Mouse (Mus musculus): ENCODE measurements around the gene Sf3a1. TPM values are rescaled to one million over a fixed set of nuclear protein-coding genes. Genes with fewer than 3 reads are reported as not detected.
"Not testable (repeated sequence)": the region's sequence is repeated elsewhere in the genome, so short reads cannot be mapped to it uniquely, and the experiment has no call there.

Gene Sf3a1
- polyA plus RNA-seq, 1 experiment from 2014 or later = 92.1 TPM

DNA sequence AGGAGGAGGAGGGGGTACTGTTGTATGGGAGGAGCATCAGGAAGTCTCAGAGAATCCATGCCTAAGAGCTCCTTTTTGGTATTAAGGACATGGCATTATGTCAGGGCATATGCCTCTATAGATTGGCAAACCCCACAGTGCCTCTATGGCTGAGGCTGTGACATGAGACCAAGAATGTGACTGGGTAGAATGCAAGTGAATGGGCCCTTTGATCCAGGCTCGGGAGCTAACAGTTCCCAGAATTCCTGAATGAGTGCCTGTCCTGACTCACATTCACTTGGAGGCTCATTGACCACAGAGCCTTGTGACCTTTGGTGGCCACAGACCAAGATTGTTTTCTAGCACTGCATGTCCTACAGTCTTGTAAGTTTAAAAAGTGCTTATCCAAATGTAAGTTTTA is 21.9 kb downstream of the Sf3a1 start:
- H3K4me3 ChIP-seq = no peak overlapping the region
- no peaks in the 10 kb centered on the region for H3K27me3 ChIP-seq (ENCODE audit: insufficient read depth, poor library complexity, severe bottlenecking)
- H3K27ac ChIP-seq = no peak overlapping the region
- no peak for DNase-seq (ENCODE audit: low spot score)
- peaks cover 71% of the 10 kb centered on the region for H3K36me3 ChIP-seq
- peaks cover 3% of the 10 kb centered on the region for H3K4me1 ChIP-seq (replicated peaks)
- no peaks in the 10 kb centered on the region for H3K9me3 ChIP-seq
- 32% methylated on average over 1 of the region's 1 CpGs for WGBS

DNA sequence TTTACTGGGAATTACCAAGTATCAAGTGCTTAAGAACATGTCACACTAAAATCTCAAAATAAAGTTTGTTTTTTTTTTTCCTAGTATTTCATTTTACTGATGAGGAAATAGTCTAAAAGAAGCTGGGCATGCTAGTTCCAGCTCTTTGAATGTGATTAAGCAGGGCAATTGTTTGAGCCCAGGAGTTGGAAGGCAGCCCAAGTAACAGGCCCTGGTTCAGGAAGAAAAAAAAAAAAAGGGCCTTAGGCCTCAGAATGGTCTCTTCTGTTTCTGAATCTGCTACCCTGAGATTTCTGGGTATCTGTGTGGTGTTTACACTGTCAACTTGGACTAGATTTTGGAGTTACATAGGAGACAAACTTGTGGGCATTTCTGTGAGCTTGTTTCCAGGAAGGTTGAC is 23.4 kb downstream of the Sf3a1 start:
- no peak for DNase-seq (ENCODE audit: low spot score)
- Histone ChIP-seq H3K27ac (no peak overlapping the region), H3K4me3 (no peak overlapping the region), H3K27me3 (ENCODE audit: insufficient read depth, poor library complexity, severe bottlenecking) (peaks cover 8% of the 10 kb centered on the region; the same call in 1 of the 2 replicates), H3K4me1 (replicated peaks) (peaks cover 18% of the 10 kb centered on the region), H3K36me3 (peaks cover 57% of the 10 kb centered on the region), H3K9me3 (no peaks in the 10 kb centered on the region)

DNA sequence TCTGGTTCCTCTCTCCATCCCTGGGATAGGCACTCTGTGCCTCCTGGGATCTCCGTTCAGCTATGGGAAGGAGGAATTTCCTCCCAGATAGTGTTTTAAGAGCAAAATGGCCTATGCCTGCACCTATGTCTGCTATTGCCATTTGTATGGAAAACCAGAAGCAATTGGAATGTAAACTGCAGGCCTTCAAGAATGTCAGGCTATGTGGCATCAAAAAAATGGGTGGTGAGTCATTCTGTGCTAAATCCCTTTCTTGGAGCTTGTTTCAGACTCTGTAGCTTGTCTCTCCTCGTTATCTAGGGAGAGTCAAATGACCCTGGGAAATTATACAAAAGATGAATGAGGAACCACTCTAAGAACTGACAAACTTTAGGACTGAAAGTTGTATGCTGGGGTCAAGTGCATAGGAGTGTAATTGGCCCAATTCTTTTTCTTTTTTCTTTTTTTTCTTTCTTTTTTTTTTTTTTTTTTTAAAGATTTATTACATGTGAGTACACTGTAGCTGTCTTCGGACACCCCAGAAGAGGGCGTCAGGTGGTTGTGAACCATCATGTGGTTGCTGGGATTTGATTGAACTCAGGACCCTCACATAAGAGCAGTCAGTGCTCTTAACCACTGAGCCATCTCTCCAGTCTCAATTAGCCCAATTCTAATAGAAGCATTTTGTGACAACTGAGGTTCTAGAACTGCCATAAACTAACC is 24.3 kb downstream of the Sf3a1 start:
- Histone ChIP-seq H3K27ac (no peak overlapping the region), H3K27me3 (ENCODE audit: insufficient read depth, poor library complexity, severe bottlenecking) (peaks cover 8% of the 10 kb centered on the region; the same call in 1 of the 2 replicates), H3K9me3 (no peaks in the 10 kb centered on the region), H3K4me3 (no peak overlapping the region), H3K36me3 (peaks cover 48% of the 10 kb centered on the region), H3K4me1 (replicated peaks) (peaks cover 18% of the 10 kb centered on the region)
- no peak for DNase-seq (ENCODE audit: low spot score)
- WGBS = 81% methylated on average over 4 of the region's 4 CpGs

DNA sequence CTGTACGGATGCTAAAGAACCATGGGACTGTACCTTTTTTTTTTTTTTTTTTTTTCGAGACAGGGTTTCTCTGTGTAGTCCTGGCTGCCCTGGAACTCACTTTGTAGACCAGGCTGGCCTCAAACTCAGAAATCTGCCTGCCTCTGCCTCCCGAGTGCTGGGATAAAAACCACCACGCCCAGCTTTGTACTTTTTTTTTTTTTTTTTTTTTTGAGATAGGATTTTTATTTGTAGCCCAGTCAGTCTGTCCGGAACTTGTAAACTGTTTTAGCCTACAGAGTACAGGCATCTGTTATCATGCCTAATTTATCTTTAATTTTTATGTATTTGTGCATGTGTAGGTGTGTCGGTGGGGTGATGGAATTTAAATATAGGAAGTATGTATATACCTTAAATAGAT is 25.3 kb downstream of the Sf3a1 start:
- not testable (repeated sequence) for H3K9me3 ChIP-seq; H3K27me3 ChIP-seq (ENCODE audit: insufficient read depth, poor library complexity, severe bottlenecking); H3K27ac ChIP-seq; DNase-seq (ENCODE audit: low spot score); H3K4me3 ChIP-seq
- Histone ChIP-seq H3K4me1 (replicated peaks) (peaks cover 21% of the 10 kb centered on the region), H3K36me3 (peaks cover 37% of the 10 kb centered on the region)
- 92% methylated on average over 6 of the region's 6 CpGs for WGBS

DNA sequence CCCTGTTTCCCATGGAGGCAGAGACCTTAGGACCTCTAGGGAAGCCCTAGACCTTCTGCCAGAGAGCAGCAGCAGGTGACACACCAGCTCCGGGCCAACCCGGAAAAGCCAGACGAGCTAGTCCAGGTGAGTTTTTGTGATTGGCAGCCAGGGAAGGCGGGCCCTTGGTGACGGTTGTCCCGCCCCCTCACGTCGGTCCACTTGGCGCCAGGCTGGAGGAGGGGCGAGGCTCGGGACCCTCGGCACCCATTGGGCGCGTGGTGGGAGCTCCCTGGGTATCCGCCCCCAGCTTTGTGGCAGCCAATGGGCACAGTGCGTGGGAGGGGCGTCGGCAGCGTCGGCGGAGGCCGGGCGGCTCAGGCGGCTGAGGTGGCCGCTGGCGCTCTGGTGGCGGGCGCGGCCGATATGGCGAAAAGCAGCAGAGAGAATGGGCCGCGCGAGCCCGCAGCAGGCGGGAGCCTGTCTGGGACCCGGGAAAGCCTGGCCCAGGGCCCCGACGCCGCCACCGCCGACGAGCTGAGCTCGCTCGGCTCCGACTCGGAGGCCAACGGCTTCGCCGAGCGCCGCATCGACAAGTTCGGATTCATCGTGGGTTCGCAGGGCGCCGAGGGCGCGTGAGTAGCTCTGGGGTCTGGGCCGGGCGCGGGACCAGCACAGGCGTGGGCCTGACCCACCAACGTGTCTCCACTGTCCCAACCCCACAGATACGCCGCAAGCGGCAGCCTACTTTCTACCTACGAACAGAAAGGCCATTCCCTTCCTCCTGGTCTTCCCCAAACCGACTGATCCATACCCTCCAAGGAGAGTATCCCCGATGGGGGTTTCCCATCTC is 26.6 kb downstream of the Sf3a1 start, which contains the start of gene Tbc1d10a:
Tbc1d10a (plus strand) TSS at position 304 of the 832 bp plus-strand sequence.
- peak within 1 kb of the TSS; percentile 92 for H3K27ac ChIP-seq
- peaks cover 25% of the 10 kb centered on the region for H3K36me3 ChIP-seq
- WGBS = under 1% methylated on average over 71 of the region's 71 CpGs
- H3K27me3 ChIP-seq (ENCODE audit: insufficient read depth, poor library complexity, severe bottlenecking) = peaks cover 8% of the 10 kb centered on the region; the same call in 1 of the 2 replicates
- peak; percentile 97 for DNase-seq (ENCODE audit: low spot score)
- H3K4me1 ChIP-seq (replicated peaks) = peaks cover 28% of the 10 kb centered on the region
- no peaks in the 10 kb centered on the region for H3K9me3 ChIP-seq
- H3K4me3 ChIP-seq = peak within 1 kb of the TSS; percentile 90

DNA sequence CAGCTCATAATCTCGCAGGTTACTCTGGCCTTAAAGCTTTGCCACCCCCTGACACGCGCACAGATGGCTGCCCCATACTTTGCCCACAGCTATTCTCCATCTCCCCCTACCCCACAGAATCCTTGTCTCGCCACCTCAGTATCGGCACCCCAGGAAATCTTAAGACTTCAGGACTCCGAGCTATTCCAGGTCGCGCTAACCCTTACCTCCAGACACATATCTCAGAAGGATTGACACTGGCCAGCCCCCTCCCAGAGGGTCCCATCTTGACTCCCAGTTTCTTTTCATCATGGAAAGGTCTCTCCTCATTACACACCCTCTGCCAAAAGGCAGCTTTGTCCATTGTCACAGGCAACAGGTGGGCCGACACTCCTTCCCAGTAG is 27.2 kb downstream of the Sf3a1 start:
- Histone ChIP-seq H3K9me3 (no peaks in the 10 kb centered on the region), H3K4me3 (peak overlapping the region; percentile 90), H3K27me3 (ENCODE audit: insufficient read depth, poor library complexity, severe bottlenecking) (peaks cover 8% of the 10 kb centered on the region; the same call in 1 of the 2 replicates), H3K4me1 (replicated peaks) (peaks cover 33% of the 10 kb centered on the region), H3K27ac (peak overlapping the region; percentile 92), H3K36me3 (peaks cover 19% of the 10 kb centered on the region)
- WGBS = 19% methylated on average over 9 of the region's 9 CpGs
- DNase-seq (ENCODE audit: low spot score) = no peak

DNA sequence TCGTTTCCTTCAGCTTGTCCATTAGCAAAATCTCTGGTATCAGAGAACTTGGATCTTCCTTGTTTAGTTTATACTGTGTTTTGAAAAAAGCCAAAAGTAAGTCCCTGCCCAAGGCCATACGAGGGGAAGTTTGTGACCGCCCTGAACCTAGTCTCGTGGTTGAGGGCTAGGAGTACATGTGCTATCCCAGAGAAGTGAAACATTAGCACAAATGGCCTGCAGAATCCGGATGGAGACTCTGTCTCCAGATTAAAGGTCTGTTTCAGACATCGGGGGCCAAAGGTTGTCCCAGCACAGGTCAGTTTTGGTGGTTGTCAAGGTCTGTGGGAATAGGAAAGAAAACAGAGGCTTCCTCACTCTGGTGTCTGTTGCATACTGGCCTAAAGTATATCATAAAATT is 29.0 kb downstream of the Sf3a1 start:
- no peak for DNase-seq (ENCODE audit: low spot score)
- no peak overlapping the region for H3K27ac ChIP-seq
- peaks cover 38% of the 10 kb centered on the region for H3K4me1 ChIP-seq (replicated peaks)
- 85% methylated on average over 6 of the region's 6 CpGs for WGBS
- H3K27me3 ChIP-seq (ENCODE audit: insufficient read depth, poor library complexity, severe bottlenecking) = peaks cover 8% of the 10 kb centered on the region; the same call in 1 of the 2 replicates
- no peaks in the 10 kb centered on the region; the same call in 1 of the 2 replicates for H3K36me3 ChIP-seq
- no peak overlapping the region for H3K4me3 ChIP-seq
- H3K9me3 ChIP-seq = no peaks in the 10 kb centered on the region

DNA sequence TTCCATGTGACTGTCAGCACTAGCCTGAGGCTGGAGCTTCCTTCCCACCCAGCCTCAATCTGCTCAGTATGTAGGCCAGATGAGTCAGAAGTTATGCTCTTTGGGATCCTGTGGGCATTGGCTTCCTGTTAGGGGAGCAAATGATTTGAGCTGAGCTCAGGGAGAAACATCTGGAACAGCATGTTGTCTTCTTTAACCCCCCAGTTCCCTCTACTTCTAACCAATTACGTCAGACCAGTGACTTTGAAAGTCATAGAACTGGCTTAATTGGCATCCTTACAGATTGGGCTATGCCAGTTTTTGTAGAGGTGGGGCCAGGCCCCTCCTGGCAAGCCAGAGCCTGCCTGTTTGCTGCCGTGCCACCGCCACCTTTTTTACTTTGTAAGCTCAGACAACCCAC is 30.5 kb downstream of the Sf3a1 start:
- Histone ChIP-seq H3K27me3 (ENCODE audit: insufficient read depth, poor library complexity, severe bottlenecking) (peaks cover 8% of the 10 kb centered on the region; the same call in 1 of the 2 replicates), H3K9me3 (no peaks in the 10 kb centered on the region), H3K27ac (no peak overlapping the region), H3K36me3 (no peaks in the 10 kb centered on the region; the same call in 1 of the 2 replicates), H3K4me3 (no peak overlapping the region), H3K4me1 (replicated peaks) (peaks cover 38% of the 10 kb centered on the region)
- WGBS = 85% methylated on average over 3 of the region's 3 CpGs
- no peak for DNase-seq (ENCODE audit: low spot score)

DNA sequence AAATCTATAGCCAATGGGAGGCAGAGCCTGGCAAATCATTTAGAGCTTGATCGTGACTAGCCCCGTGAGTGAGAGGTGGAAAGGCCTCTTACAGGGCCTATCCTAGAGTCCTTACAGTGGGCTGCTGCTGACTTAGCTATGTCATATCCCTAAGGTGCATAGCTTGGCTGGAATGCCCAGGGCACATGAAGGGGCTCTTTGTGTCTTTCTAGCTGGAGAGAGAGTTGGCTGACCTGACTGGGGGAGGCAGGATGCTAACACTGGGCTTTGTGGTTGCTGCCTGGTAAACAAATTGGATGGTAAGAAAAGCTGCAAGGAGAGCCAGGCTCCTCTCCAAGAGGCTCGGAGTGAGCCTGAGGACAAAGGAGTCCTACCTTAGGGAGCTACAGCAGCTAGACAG is 32.6 kb downstream of the Sf3a1 start:
- Histone ChIP-seq H3K4me1 (replicated peaks) (peaks cover 28% of the 10 kb centered on the region), H3K36me3 (no peaks in the 10 kb centered on the region; the same call in 1 of the 2 replicates), H3K27me3 (ENCODE audit: insufficient read depth, poor library complexity, severe bottlenecking) (peaks cover 5% of the 10 kb centered on the region; the same call in 1 of the 2 replicates), H3K4me3 (no peak overlapping the region), H3K27ac (no peak overlapping the region), H3K9me3 (no peaks in the 10 kb centered on the region)
- DNase-seq (ENCODE audit: low spot score) = no peak
- WGBS = 81% methylated on average over 3 of the region's 3 CpGs

DNA sequence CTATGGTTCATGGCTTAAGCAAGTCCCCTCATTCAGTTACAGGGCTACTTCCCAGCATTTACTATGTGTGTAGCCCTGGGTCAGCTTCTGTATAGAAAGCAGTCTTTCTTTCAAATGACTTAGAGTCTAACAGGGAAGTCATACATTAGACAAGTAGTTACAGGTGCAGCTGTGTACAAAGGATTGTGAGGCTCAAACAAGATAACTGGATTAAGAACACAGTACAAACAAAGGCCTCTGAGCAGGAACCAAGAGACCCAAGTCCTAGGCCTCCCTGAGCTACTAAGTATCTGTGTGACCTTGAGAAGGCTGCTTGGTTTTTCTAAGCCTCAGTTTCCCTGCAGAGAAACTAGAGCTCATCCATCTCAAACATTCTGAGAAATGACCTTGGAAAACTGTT is 33.3 kb downstream of the Sf3a1 start:
- Histone ChIP-seq H3K27ac (no peak overlapping the region), H3K36me3 (no peaks in the 10 kb centered on the region; the same call in 1 of the 2 replicates), H3K9me3 (no peaks in the 10 kb centered on the region), H3K4me3 (no peak overlapping the region), H3K27me3 (ENCODE audit: insufficient read depth, poor library complexity, severe bottlenecking) (no peaks in the 10 kb centered on the region), H3K4me1 (replicated peaks) (peaks cover 21% of the 10 kb centered on the region)
- no peak for DNase-seq (ENCODE audit: low spot score)

DNA sequence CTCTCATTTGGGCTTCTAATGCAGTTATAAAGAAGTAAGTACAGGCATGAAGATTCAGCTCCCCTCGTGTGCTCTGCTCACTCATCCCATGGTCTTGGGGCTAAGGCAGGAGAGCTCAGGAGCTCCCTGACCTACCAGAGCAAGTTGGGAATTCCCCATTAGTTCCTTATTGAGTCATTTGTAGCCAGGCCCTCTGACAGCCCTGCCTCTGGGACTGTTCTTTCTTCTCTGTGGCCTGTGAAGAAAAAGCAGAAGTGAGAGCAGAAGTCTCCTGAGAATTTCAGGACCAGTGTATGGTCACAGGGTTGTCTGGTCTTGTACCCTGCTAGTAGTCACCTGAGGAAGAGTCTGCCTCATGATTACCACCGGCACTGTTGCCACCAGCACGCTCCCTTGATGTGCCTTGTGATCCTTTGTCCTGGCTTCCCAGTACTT is 35.5 kb downstream of the Sf3a1 start:
- WGBS = 79% methylated on average over 3 of the region's 3 CpGs
- Histone ChIP-seq H3K9me3 (no peaks in the 10 kb centered on the region), H3K4me3 (no peak overlapping the region), H3K36me3 (no peaks in the 10 kb centered on the region; the same call in 1 of the 2 replicates), H3K27ac (no peak overlapping the region), H3K4me1 (replicated peaks) (peaks cover 16% of the 10 kb centered on the region), H3K27me3 (ENCODE audit: insufficient read depth, poor library complexity, severe bottlenecking) (no peaks in the 10 kb centered on the region)
- no peak for DNase-seq (ENCODE audit: low spot score)

DNA sequence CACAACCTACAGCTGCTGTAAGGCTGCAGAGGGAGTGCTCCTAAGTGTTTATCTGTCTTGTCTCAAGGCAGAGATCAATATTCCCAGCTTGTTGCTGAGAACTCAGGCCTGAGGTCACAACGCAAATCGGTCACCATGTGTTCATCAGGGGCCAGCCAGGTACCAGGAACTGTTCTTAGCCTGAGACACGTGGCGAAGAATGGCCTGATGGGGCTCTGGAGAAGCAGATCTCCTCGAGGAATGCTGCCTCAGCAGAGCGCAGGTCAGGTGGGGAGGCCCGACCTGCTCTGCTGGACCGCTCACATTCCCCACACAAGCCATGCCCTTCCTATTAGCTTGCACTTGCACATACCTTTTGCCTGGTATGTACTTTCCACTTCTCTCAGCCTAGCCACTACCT is 36.5 kb downstream of the Sf3a1 start:
- Histone ChIP-seq H3K4me3 (no peak overlapping the region), H3K27me3 (ENCODE audit: insufficient read depth, poor library complexity, severe bottlenecking) (no peaks in the 10 kb centered on the region), H3K27ac (no peak overlapping the region), H3K4me1 (replicated peaks) (peaks cover 10% of the 10 kb centered on the region; the same call in 1 of the 2 replicates), H3K36me3 (no peaks in the 10 kb centered on the region; the same call in 1 of the 2 replicates), H3K9me3 (no peaks in the 10 kb centered on the region)
- WGBS = 81% methylated on average over 8 of the region's 8 CpGs
- DNase-seq (ENCODE audit: low spot score) = no peak

DNA sequence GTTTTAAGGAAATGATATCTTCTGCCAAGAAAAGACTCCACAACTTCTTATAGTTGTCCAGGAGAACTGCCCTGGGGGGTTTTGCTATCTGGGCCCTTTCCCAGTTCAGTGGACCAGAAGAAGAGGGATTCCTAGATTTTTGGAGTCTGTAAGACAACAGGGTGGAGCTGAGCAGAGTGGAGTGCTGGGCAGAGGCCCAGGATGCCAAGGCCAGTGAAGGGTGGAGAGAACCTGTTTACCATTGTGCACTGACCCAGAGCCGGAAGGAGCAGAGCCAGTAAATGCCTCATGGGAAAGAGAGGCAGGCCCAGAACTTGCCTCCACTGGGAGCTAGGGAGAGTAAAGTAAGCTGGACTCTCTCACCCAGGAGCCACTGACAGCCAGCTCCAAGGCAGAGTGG is 37.5 kb downstream of the Sf3a1 start:
- DNase-seq (ENCODE audit: low spot score) = no peak
- H3K4me1 ChIP-seq (replicated peaks) = peaks cover 2% of the 10 kb centered on the region; the same call in 1 of the 2 replicates
- H3K4me3 ChIP-seq = no peak overlapping the region
- H3K9me3 ChIP-seq = no peaks in the 10 kb centered on the region
- 67% methylated on average over 1 of the region's 1 CpGs for WGBS
- H3K36me3 ChIP-seq = no peaks in the 10 kb centered on the region
- H3K27ac ChIP-seq = no peak overlapping the region
- no peaks in the 10 kb centered on the region for H3K27me3 ChIP-seq (ENCODE audit: insufficient read depth, poor library complexity, severe bottlenecking)

All from hindbrain, embryonic 10.5 days (tissue).